Mouse (Mus musculus) olfactory bulb, adult 2 months (tissue): ENCODE measurements around the gene Ghr.

ENCODE experiments used
- CTCF ChIP-seq: fragments of 200-500 bp; IDR thresholded peaks from 2 replicates; pipeline ENCODE4 v1.5.1; 2012; ENCODE audit warnings: low read depth, mild to moderate bottlenecking, low read length, moderate library complexity; ENCODE audit not compliant: insufficient read depth
- POLR2A ChIP-seq: fragments of 200-500 bp; IDR thresholded peaks from 2 replicates; pipeline ENCODE4 v1.6.1; 2012; ENCODE audit warnings: mild to moderate bottlenecking, low read depth, low read length, moderate library complexity; ENCODE audit not compliant: insufficient read depth

GRCm38 (mm10) chr15:3581337-3581736 lies 2.0 kb downstream of the Ghr start:
- TF ChIP-seq POLR2A (no peak), CTCF (no peak)
